9 mouse cellular contexts compared by ENCODE assay signal in the genomic region with DNA sequence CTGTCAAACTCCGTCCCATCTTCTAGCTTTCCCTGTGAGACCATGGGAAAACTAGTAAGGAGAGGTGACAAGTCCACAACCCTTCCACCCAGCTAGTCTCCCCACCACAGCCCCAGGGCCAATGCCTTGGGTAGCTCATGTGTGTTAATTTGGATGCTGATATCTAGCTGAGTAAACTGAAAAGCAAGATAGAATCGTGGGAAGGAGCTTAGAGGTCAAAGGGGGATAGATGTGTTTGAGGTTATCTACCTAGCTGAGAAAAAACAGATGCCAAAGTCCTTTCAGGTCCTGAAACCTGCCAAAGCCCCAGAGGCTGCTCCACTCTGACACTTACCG. TPM values are rescaled to one million over a fixed set of nuclear protein-coding genes. Genes with fewer than 3 reads are reported as not detected.
DNase-seq lines count a peak whose midpoint lies in the region; ATAC-seq and TF ChIP-seq lines count a peak whose summit lies in the region.
"Had no signal": no experiment of that assay in that cellular context is flagged by ENCODE, and none has a peak within 500 bp of the region (broad histone marks: within the 10 kb centered on the region; RNA-seq: fewer than 3 reads in every experiment).

No protein-coding gene starts in this region.

- H3K36me3 ChIP-seq in heart, embryonic 12.5 days = peaks cover 44% of the 10 kb centered on the region
- H3K36me3 ChIP-seq in G1E (replicated peaks) = peaks cover 53% of the 10 kb centered on the region
- peaks cover 24% of the 10 kb centered on the region for H3K36me3 ChIP-seq in hindbrain, embryonic 12.5 days
- peaks cover 45% of the 10 kb centered on the region for H3K36me3 ChIP-seq in midbrain, embryonic 10.5 days

- DNase-seq in heart, postnatal 25 days (ENCODE audit: low spot score) = no peak
- no peak for DNase-seq in G1E (ENCODE audit: low spot score)
- DNase-seq in midbrain, embryonic 10.5 days (ENCODE audit: low spot score) = no peak
- no peak for DNase-seq in cerebellum, adult 9-11 months
- DNase-seq: right cerebral cortex, postnatal 25 days had no signal

- H3K4me3 ChIP-seq in heart, embryonic 12.5 days = peak overlapping the region; percentile 69
- H3K4me3 ChIP-seq in G1E (ENCODE audit: low read depth, low read length) = peak overlapping the region; percentile 76
- H3K4me3 ChIP-seq in hindbrain, embryonic 12.5 days = peak overlapping the region; percentile 56
- peak overlapping the region; percentile 66 for H3K4me3 ChIP-seq in midbrain, embryonic 10.5 days

- no peak for TF ChIP-seq CTCF in G1E (IDR thresholded peaks at IDR 0.05; ENCODE audit: low read depth, low read length)

- no peaks in the 10 kb centered on the region for H3K27me3 ChIP-seq in heart, embryonic 12.5 days (replicated peaks)
- H3K27me3 ChIP-seq in G1E (ENCODE audit: insufficient read depth, low read length) = no peaks in the 10 kb centered on the region
- no peaks in the 10 kb centered on the region for H3K27me3 ChIP-seq in hindbrain, embryonic 12.5 days
- no peaks in the 10 kb centered on the region for H3K27me3 ChIP-seq in midbrain, embryonic 10.5 days (ENCODE audit: low read depth, poor library complexity, severe bottlenecking)

- peak overlapping the region; percentile 82 for H3K9ac ChIP-seq in heart, embryonic 12.5 days
- H3K9ac ChIP-seq in hindbrain, embryonic 12.5 days = peak overlapping the region; percentile 68

- intact Hi-C loops in heart, postnatal 25 days (cut with DNase I) = loop anchor here (5.0 kb wide), 1 partner anchor 44 kb away; no protein-coding TSS in a partner anchor

- 28% methylated on average over 3 of the region's 3 CpGs for WGBS in heart, embryonic 12.5 days
- WGBS in hindbrain, embryonic 12.5 days = 50% methylated on average over 3 of the region's 3 CpGs
- WGBS in midbrain, embryonic 10.5 days = 64% methylated on average over 3 of the region's 3 CpGs

- H3K27ac ChIP-seq in heart, embryonic 12.5 days (ENCODE audit: poor library complexity, severe bottlenecking) = peak overlapping the region; percentile 95; the same call in 1 of the 2 replicates
- peak overlapping the region; percentile 94 for H3K27ac ChIP-seq in hindbrain, embryonic 12.5 days
- peak overlapping the region; percentile 97 for H3K27ac ChIP-seq in midbrain, embryonic 10.5 days (replicated peaks)

- no peak for ATAC-seq in heart, embryonic 12.5 days (ENCODE audit: insufficient number of reproducible peaks, low FRiP score)
- no peak for ATAC-seq in G1E (ENCODE audit: extremely low read depth, insufficient number of reproducible peaks, low FRiP score, poor library complexity, severe bottlenecking)
- no peak for ATAC-seq in hindbrain, embryonic 12.5 days (ENCODE audit: low FRiP score)
- ATAC-seq in erythroid progenitor cell, adult 5-6 weeks (replicated peaks; ENCODE audit: low FRiP score, poor library complexity, severe bottlenecking) = no peak
- ATAC-seq in frontal cortex, adult (ENCODE audit: low TSS enrichment) = no peak

- no peaks in the 10 kb centered on the region for H3K9me3 ChIP-seq in heart, embryonic 12.5 days (replicated peaks)
- no peaks in the 10 kb centered on the region for H3K9me3 ChIP-seq in G1E (replicated peaks)
- no peaks in the 10 kb centered on the region for H3K9me3 ChIP-seq in hindbrain, embryonic 12.5 days (replicated peaks)
- H3K9me3 ChIP-seq in midbrain, embryonic 10.5 days (replicated peaks) = no peaks in the 10 kb centered on the region

- peak overlapping the region; percentile 83 for H3K4me2 ChIP-seq in heart, embryonic 12.5 days
- peak overlapping the region; percentile 96 for H3K4me2 ChIP-seq in hindbrain, embryonic 12.5 days (replicated peaks)

- peaks cover 48% of the 10 kb centered on the region for H3K4me1 ChIP-seq in heart, embryonic 12.5 days (replicated peaks)
- H3K4me1 ChIP-seq in G1E (ENCODE audit: insufficient read depth, low read depth, low read length) = peaks cover 71% of the 10 kb centered on the region
- H3K4me1 ChIP-seq in hindbrain, embryonic 12.5 days = peaks cover 49% of the 10 kb centered on the region
- peaks cover 63% of the 10 kb centered on the region for H3K4me1 ChIP-seq in midbrain, embryonic 10.5 days

RNA-seq across cellular contexts. Expression of a gene that starts 1.7 kb away (rescaled TPM):
- 73.3 and 81.9 TPM in 2 replicates for polyA plus RNA-seq in heart, embryonic 12.5 days (2016; fragmentation: Nextera tagmentation; extraction: Ambion mirVana)
- 10 to 100 TPM; 16.5 to 22.2 TPM for total RNA-seq in heart, postnatal 25 days (2021)
- total RNA-seq in G1E (2014; fragmentation: Nextera tagmentation) (72.6 and 120 TPM in 2 replicates), G1E (2017) (58.8 and 72.0 TPM in 2 replicates)
- polyA plus RNA-seq in G1E (2012) = 170 and 201 TPM in 2 replicates
- 77.8 and 82.5 TPM in 2 replicates for polyA plus RNA-seq in hindbrain, embryonic 12.5 days (2016; fragmentation: Nextera tagmentation; extraction: Ambion mirVana)
- polyA plus RNA-seq in midbrain, embryonic 10.5 days (2016; fragmentation: Nextera tagmentation; extraction: Ambion mirVana) = 115 and 127 TPM in 2 replicates
- total RNA-seq in erythroid progenitor cell, adult 5-6 weeks (2015; ENCODE audit: low replicate concordance) = 38.1 and 93.3 TPM in 2 replicates
- 31.0 and 34.9 TPM in 2 replicates for total RNA-seq in erythroid progenitor cell, adult 5-6 weeks (2017; ENCODE audit: low replicate concordance)

RNA-seq across cellular contexts. Expression of a gene that starts 2.3 kb away (rescaled TPM):
- polyA plus RNA-seq in heart, embryonic 12.5 days (2016; fragmentation: Nextera tagmentation; extraction: Ambion mirVana) = 26.6 and 28.9 TPM in 2 replicates
- total RNA-seq in heart, postnatal 25 days (2021) = 10 to 100 TPM; 15.6 to 17.7 TPM
- total RNA-seq in G1E (2014; fragmentation: Nextera tagmentation) = 12.5 and 14.1 TPM in 2 replicates
- total RNA-seq in G1E (2017) = 9.9 and 10.6 TPM in 2 replicates
- 21.0 and 22.2 TPM in 2 replicates for polyA plus RNA-seq in G1E (2012)
- polyA plus RNA-seq in hindbrain, embryonic 12.5 days (2016; fragmentation: Nextera tagmentation; extraction: Ambion mirVana) = 27.9 and 29.3 TPM in 2 replicates
- 22.4 and 23.7 TPM in 2 replicates for polyA plus RNA-seq in midbrain, embryonic 10.5 days (2016; fragmentation: Nextera tagmentation; extraction: Ambion mirVana)
- total RNA-seq in erythroid progenitor cell, adult 5-6 weeks (2015; ENCODE audit: low replicate concordance) = 1.4 and 1.7 TPM in 2 replicates
- total RNA-seq in erythroid progenitor cell, adult 5-6 weeks (2017; ENCODE audit: low replicate concordance) = 0.68 and 1.8 TPM in 2 replicates

RNA-seq across cellular contexts. Expression of a gene that starts 3.8 kb away (rescaled TPM):
- 194 and 198 TPM in 2 replicates for polyA plus RNA-seq in heart, embryonic 12.5 days (2016; fragmentation: Nextera tagmentation; extraction: Ambion mirVana)
- total RNA-seq in heart, postnatal 25 days (2021) = 100 to 1,000 TPM in 1 of 2 experiments, 10 to 100 TPM in 1; 83.5 to 112 TPM
- total RNA-seq in G1E (2014; fragmentation: Nextera tagmentation) (74.0 and 111 TPM in 2 replicates), G1E (2017) (141 and 168 TPM in 2 replicates)
- 281 and 350 TPM in 2 replicates for polyA plus RNA-seq in G1E (2012)
- 259 and 281 TPM in 2 replicates for polyA plus RNA-seq in hindbrain, embryonic 12.5 days (2016; fragmentation: Nextera tagmentation; extraction: Ambion mirVana)
- polyA plus RNA-seq in midbrain, embryonic 10.5 days (2016; fragmentation: Nextera tagmentation; extraction: Ambion mirVana) = 90.8 and 116 TPM in 2 replicates
- total RNA-seq in erythroid progenitor cell, adult 5-6 weeks (2015; ENCODE audit: low replicate concordance) = 31.0 and 59.1 TPM in 2 replicates
- total RNA-seq in erythroid progenitor cell, adult 5-6 weeks (2017; ENCODE audit: low replicate concordance) = 0.91 and 10.4 TPM in 2 replicates

RNA-seq across cellular contexts. Expression of a gene that starts 8.8 kb away (rescaled TPM):
- polyA plus RNA-seq in heart, embryonic 12.5 days (2016; fragmentation: Nextera tagmentation; extraction: Ambion mirVana) = 126 and 136 TPM in 2 replicates
- 100 to 1,000 TPM; 410 to 431 TPM for total RNA-seq in heart, postnatal 25 days (2021)
- total RNA-seq in G1E (2014; fragmentation: Nextera tagmentation) (29.6 and 41.0 TPM in 2 replicates), G1E (2017) (18.5 and 20.2 TPM in 2 replicates)
- 92.6 and 118 TPM in 2 replicates for polyA plus RNA-seq in G1E (2012)
- polyA plus RNA-seq in hindbrain, embryonic 12.5 days (2016; fragmentation: Nextera tagmentation; extraction: Ambion mirVana) = 32.2 and 37.0 TPM in 2 replicates
- 35.2 and 40.8 TPM in 2 replicates for polyA plus RNA-seq in midbrain, embryonic 10.5 days (2016; fragmentation: Nextera tagmentation; extraction: Ambion mirVana)
- total RNA-seq in erythroid progenitor cell, adult 5-6 weeks (2015; ENCODE audit: low replicate concordance) = 13.7 and 22.2 TPM in 2 replicates
- total RNA-seq in erythroid progenitor cell, adult 5-6 weeks (2017; ENCODE audit: low replicate concordance) = 0.98 and 4.1 TPM in 2 replicates

RNA-seq across cellular contexts. Expression of a gene that starts 13.8 kb away (rescaled TPM):
- 32.7 and 33.9 TPM in 2 replicates for polyA plus RNA-seq in heart, embryonic 12.5 days (2016; fragmentation: Nextera tagmentation; extraction: Ambion mirVana)
- 10 to 100 TPM; 48.2 to 56.1 TPM for total RNA-seq in heart, postnatal 25 days (2021)
- total RNA-seq in G1E (2014; fragmentation: Nextera tagmentation) (29.4 and 29.5 TPM in 2 replicates), G1E (2017) (11.6 and 14.4 TPM in 2 replicates)
- polyA plus RNA-seq in G1E (2012) = 23.9 and 24.3 TPM in 2 replicates
- polyA plus RNA-seq in hindbrain, embryonic 12.5 days (2016; fragmentation: Nextera tagmentation; extraction: Ambion mirVana) = 20.5 and 24.0 TPM in 2 replicates
- polyA plus RNA-seq in midbrain, embryonic 10.5 days (2016; fragmentation: Nextera tagmentation; extraction: Ambion mirVana) = 20.8 and 23.1 TPM in 2 replicates
- total RNA-seq in erythroid progenitor cell, adult 5-6 weeks (2015; ENCODE audit: low replicate concordance) = 11.5 TPM in 1 of 2 replicates, not detected in the other
- total RNA-seq in erythroid progenitor cell, adult 5-6 weeks (2017; ENCODE audit: low replicate concordance) = 2.2 and 2.6 TPM in 2 replicates
